In the genomic region with DNA sequence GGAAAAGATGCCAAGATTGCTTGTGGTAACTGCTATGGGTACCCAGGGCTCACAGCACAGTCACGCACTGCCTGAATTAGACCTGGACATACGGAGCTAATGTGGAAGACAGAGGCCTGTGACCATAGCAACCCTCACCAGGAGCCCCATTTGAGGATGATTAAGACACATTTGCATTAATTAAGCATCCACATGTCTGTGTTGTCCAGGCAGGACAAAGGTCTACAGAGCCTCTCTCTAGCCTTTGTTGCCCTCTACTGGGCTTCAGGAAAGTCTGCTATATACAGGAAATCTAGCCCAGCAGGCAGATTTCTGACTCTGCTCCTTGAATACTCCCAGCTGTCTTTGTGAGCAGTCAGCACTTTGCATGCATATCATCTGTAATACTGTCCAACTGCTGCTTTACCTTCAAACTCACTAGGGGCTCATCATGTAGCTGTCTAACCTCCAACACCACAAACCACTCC, we compare ENCODE assay signal across 8 mouse cellular contexts.
DNase-seq lines count a peak whose midpoint lies in the region; ATAC-seq lines count a peak whose summit lies in the region.

No protein-coding gene starts in this region.

- no peak overlapping the region for H3K27ac ChIP-seq in kidney, embryonic 14.5 days (ENCODE audit: low read depth, low read length)

- no peaks in the 10 kb centered on the region for H3K27me3 ChIP-seq in kidney, embryonic 14.5 days (ENCODE audit: control insufficient read depth, insufficient read depth, low read length)

- WGBS in kidney, embryonic 14.5 days, result 45% methylated on average over 2 of the region's 2 CpGs

- H3K4me1 ChIP-seq in kidney, embryonic 14.5 days (ENCODE audit: control insufficient read depth, insufficient read depth, low read length), result no peaks in the 10 kb centered on the region

- no peak overlapping the region for H3K4me3 ChIP-seq in kidney, embryonic 14.5 days (ENCODE audit: low read length)

- H3K36me3 ChIP-seq in kidney, embryonic 14.5 days (ENCODE audit: control insufficient read depth, insufficient read depth, low read length), result no peaks in the 10 kb centered on the region

- peak; percentile 5 for DNase-seq in kidney, adult 18-20 months
- DNase-seq in kidney, adult 11 months, result no peak
- DNase-seq in adrenal gland, adult 8-10 months, result peak; percentile 24
- DNase-seq in embryo, embryonic 11.5 days (ENCODE audit: low read depth, low spot score), result peak; percentile 11
- DNase-seq in neural tube, embryonic 10.5 days (ENCODE audit: extremely low spot score, low spot score), result peak; percentile 24
- DNase-seq in yolk sac, embryonic 10.5 days (ENCODE audit: low spot score), result no peak

- no peak overlapping the region for H3K4me2 ChIP-seq in kidney, embryonic 14.5 days (replicated peaks; ENCODE audit: low read depth, low read length)

- H3K9me3 ChIP-seq in kidney, embryonic 14.5 days (ENCODE audit: control insufficient read depth, low read length), result no peaks in the 10 kb centered on the region

- H3K9ac ChIP-seq in kidney, embryonic 14.5 days (ENCODE audit: low read depth, low read length), result no peak overlapping the region

- ATAC-seq in kidney, embryonic 14.5 days (ENCODE audit: low FRiP score, low TSS enrichment), result peak; percentile 80
- no peak for ATAC-seq in activated CD4-positive, CD25-positive, alpha-beta regulatory T cell, adult 4 months

Comparison
In these comparisons a context has a peak if more than half of its experiments do, and no peak if none do; other contexts are left out.
1. DNase-seq: peak in kidney, adult 18-20 months (single experiment), adrenal gland, adult 8-10 months (single experiment), embryo, embryonic 11.5 days (single experiment) and neural tube, embryonic 10.5 days (single experiment); none in kidney, adult 11 months (single experiment) and yolk sac, embryonic 10.5 days (single experiment).